Mouse (Mus musculus): ENCODE results near the gene Neu3. TPM values are rescaled to one million over a fixed set of nuclear protein-coding genes. Genes with fewer than 3 reads are reported as not detected.

Gene Neu3
- total and polyA plus RNA-seq, 3 experiments = 6.6 to 9.0 (median 7.2) TPM

DNA sequence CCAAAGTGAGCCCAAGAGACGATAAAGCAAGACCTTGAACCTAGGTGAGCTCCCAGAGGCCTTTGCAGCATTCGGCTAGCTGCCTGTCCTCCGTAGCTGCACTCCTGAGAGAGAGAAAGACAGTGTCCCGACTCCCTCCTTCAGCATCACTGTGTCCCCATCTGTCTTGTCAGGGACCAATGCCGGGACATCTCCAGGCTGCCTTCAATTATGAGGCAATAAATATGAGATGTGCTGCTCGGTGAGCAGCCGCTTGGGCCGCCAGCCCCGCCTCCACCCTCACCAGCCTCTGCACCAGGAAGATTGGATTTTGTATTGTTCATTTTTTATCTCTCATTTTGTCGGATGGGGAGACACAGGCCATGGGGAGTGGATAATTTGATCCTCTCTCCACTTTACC, 37.4 kb downstream of the Neu3 start:
- peaks cover 39% of the 10 kb centered on the region for H3K27me3 ChIP-seq (ENCODE audit: insufficient read depth, low read length)
- H3K4me3 ChIP-seq (ENCODE audit: low read depth, low read length) = no peak overlapping the region
- H3K4me1 ChIP-seq (ENCODE audit: insufficient read depth, low read depth, low read length) = no peaks in the 10 kb centered on the region; the same call in 1 of the 2 replicates
- no peak for ATAC-seq (ENCODE audit: extremely low read depth, insufficient number of reproducible peaks, low FRiP score, poor library complexity, severe bottlenecking)
- no peaks in the 10 kb centered on the region for H3K36me3 ChIP-seq (replicated peaks)
- H3K9me3 ChIP-seq (replicated peaks) = no peaks in the 10 kb centered on the region
- TF ChIP-seq POLR2AphosphoS5 (IDR thresholded peaks at IDR 0.05; ENCODE audit: insufficient replicate concordance, low read depth, low read length) (no peak), GATA1 (IDR thresholded peaks at IDR 0.05; ENCODE audit: borderline replicate concordance, low read length) (no peak), CTCF (IDR thresholded peaks at IDR 0.05; ENCODE audit: low read depth, low read length) (no peak), TAL1 (conservative IDR thresholded peaks at IDR 0.05; ENCODE audit: low read depth, low read length) (no peak), GATA2 (IDR thresholded peaks at IDR 0.05; ENCODE audit: borderline replicate concordance, low read depth, low read length) (no peak)
- DNase-seq (ENCODE audit: low spot score) = no peak

DNA sequence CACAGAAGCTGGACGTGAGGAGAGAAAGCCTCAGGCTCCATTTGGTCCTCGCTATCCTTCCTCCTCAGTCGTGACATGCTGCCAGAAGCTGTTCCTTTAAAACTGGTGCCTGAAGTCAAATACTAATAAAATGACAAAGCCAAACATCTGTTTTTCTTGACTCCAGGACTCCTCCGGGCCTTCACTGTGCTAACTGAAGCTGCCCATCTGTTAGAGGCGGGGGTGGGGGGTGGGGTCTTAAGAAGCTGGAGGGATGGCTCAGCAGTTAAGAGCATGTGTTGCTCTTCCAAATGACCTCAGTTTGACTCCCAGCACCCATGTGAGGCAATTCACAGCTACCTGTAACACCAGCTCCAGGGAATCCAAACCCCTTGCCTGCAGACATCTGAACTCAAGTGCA, 39.7 kb downstream of the Neu3 start:
- Histone ChIP-seq H3K4me1 (ENCODE audit: insufficient read depth, low read depth, low read length) (no peaks in the 10 kb centered on the region), H3K9me3 (replicated peaks) (no peaks in the 10 kb centered on the region)
- no peak for ATAC-seq (ENCODE audit: extremely low read depth, insufficient number of reproducible peaks, low FRiP score, poor library complexity, severe bottlenecking)

GRCm38 (mm10) chr7:99787935-99788334, 40.3 kb downstream of the Neu3 start:
- no peaks in the 10 kb centered on the region for H3K36me3 ChIP-seq (replicated peaks)
- H3K9me3 ChIP-seq (replicated peaks) = no peaks in the 10 kb centered on the region
- no peak for DNase-seq (ENCODE audit: low spot score)
- TF ChIP-seq CTCF (IDR thresholded peaks at IDR 0.05; ENCODE audit: low read depth, low read length) (no peak), GATA1 (IDR thresholded peaks at IDR 0.05; ENCODE audit: borderline replicate concordance, low read length) (no peak), GATA2 (IDR thresholded peaks at IDR 0.05; ENCODE audit: borderline replicate concordance, low read depth, low read length) (no peak), POLR2AphosphoS5 (IDR thresholded peaks at IDR 0.05; ENCODE audit: insufficient replicate concordance, low read depth, low read length) (no peak), TAL1 (conservative IDR thresholded peaks at IDR 0.05; ENCODE audit: low read depth, low read length) (no peak)
- no peak for ATAC-seq (ENCODE audit: extremely low read depth, insufficient number of reproducible peaks, low FRiP score, poor library complexity, severe bottlenecking)
- H3K4me3 ChIP-seq (ENCODE audit: low read depth, low read length) = no peak overlapping the region
- H3K27me3 ChIP-seq (ENCODE audit: insufficient read depth, low read length) = peaks cover 21% of the 10 kb centered on the region
- H3K4me1 ChIP-seq (ENCODE audit: insufficient read depth, low read depth, low read length) = no peaks in the 10 kb centered on the region

More for the DNA sequence above, 39.7 kb downstream of the Neu3 start:
- no peak for DNase-seq (ENCODE audit: low spot score)
- peaks cover 21% of the 10 kb centered on the region for H3K27me3 ChIP-seq (ENCODE audit: insufficient read depth, low read length)
- no peak for TF ChIP-seq CTCF (IDR thresholded peaks at IDR 0.05; ENCODE audit: low read depth, low read length)
- TF ChIP-seq GATA1 (IDR thresholded peaks at IDR 0.05; ENCODE audit: borderline replicate concordance, low read length) = no peak
- TF ChIP-seq POLR2AphosphoS5 (IDR thresholded peaks at IDR 0.05; ENCODE audit: insufficient replicate concordance, low read depth, low read length) = no peak
- no peak for TF ChIP-seq TAL1 (conservative IDR thresholded peaks at IDR 0.05; ENCODE audit: low read depth, low read length)
- no peak for TF ChIP-seq GATA2 (IDR thresholded peaks at IDR 0.05; ENCODE audit: borderline replicate concordance, low read depth, low read length)
- no peak overlapping the region for H3K4me3 ChIP-seq (ENCODE audit: low read depth, low read length)
- no peaks in the 10 kb centered on the region for H3K36me3 ChIP-seq (replicated peaks)

DNA sequence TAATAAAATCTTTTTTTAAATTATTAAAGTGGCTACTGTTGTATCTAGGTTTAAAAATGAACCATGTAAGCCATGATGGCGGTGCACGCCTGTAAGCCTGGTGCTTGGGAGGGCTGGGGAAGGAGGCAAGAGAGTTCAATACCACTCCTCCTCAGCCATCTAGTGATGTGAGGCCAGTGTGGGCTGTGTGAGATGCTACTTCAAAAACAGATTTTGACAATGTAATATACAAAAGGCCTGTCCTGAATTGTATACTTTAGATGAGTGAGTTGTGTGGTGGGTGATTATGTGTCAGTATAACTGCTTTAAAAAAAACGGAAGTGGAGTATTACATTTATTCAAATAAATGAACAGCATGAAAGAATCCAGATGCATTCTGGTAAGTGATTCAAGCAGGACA, 41.4 kb downstream of the Neu3 start:
- no peaks in the 10 kb centered on the region for H3K9me3 ChIP-seq (replicated peaks)
- peaks cover 5% of the 10 kb centered on the region; the same call in 1 of the 2 replicates for H3K4me1 ChIP-seq (ENCODE audit: insufficient read depth, low read depth, low read length)
- no peak for ATAC-seq (ENCODE audit: extremely low read depth, insufficient number of reproducible peaks, low FRiP score, poor library complexity, severe bottlenecking)
- no peaks in the 10 kb centered on the region for H3K36me3 ChIP-seq (replicated peaks)
- DNase-seq (ENCODE audit: low spot score) = no peak
- no peak for TF ChIP-seq TAL1 (conservative IDR thresholded peaks at IDR 0.05; ENCODE audit: low read depth, low read length)
- no peak for TF ChIP-seq GATA2 (IDR thresholded peaks at IDR 0.05; ENCODE audit: borderline replicate concordance, low read depth, low read length)
- TF ChIP-seq CTCF (IDR thresholded peaks at IDR 0.05; ENCODE audit: low read depth, low read length) = no peak
- TF ChIP-seq GATA1 (IDR thresholded peaks at IDR 0.05; ENCODE audit: borderline replicate concordance, low read length) = no peak
- H3K27me3 ChIP-seq (ENCODE audit: insufficient read depth, low read length) = peaks cover 16% of the 10 kb centered on the region
- no peak overlapping the region for H3K4me3 ChIP-seq (ENCODE audit: low read depth, low read length)

GRCm38 (mm10) chr7:99785553-99785952, 42.7 kb downstream of the Neu3 start:
- TF ChIP-seq TAL1 (conservative IDR thresholded peaks at IDR 0.05; ENCODE audit: low read depth, low read length) (no peak), GATA2 (IDR thresholded peaks at IDR 0.05; ENCODE audit: borderline replicate concordance, low read depth, low read length) (no peak), CTCF (IDR thresholded peaks at IDR 0.05; ENCODE audit: low read depth, low read length) (no peak), GATA1 (IDR thresholded peaks at IDR 0.05; ENCODE audit: borderline replicate concordance, low read length) (no peak), POLR2AphosphoS5 (IDR thresholded peaks at IDR 0.05; ENCODE audit: insufficient replicate concordance, low read depth, low read length) (no peak)
- ATAC-seq (ENCODE audit: extremely low read depth, insufficient number of reproducible peaks, low FRiP score, poor library complexity, severe bottlenecking) = no peak
- Histone ChIP-seq H3K36me3 (replicated peaks) (no peaks in the 10 kb centered on the region), H3K4me1 (ENCODE audit: insufficient read depth, low read depth, low read length) (peaks cover 5% of the 10 kb centered on the region; the same call in 1 of the 2 replicates), H3K27me3 (ENCODE audit: insufficient read depth, low read length) (peaks cover 5% of the 10 kb centered on the region; the same call in 1 of the 2 replicates), H3K9me3 (replicated peaks) (no peaks in the 10 kb centered on the region), H3K4me3 (ENCODE audit: low read depth, low read length) (no peak overlapping the region)
- DNase-seq (ENCODE audit: low spot score) = no peak

GRCm38 (mm10) chr7:99783421-99783820, 44.8 kb downstream of the Neu3 start:
- no peaks in the 10 kb centered on the region for H3K36me3 ChIP-seq (replicated peaks)
- TF ChIP-seq GATA2 (IDR thresholded peaks at IDR 0.05; ENCODE audit: borderline replicate concordance, low read depth, low read length) (no peak), POLR2AphosphoS5 (IDR thresholded peaks at IDR 0.05; ENCODE audit: insufficient replicate concordance, low read depth, low read length) (no peak), GATA1 (IDR thresholded peaks at IDR 0.05; ENCODE audit: borderline replicate concordance, low read length) (no peak), CTCF (IDR thresholded peaks at IDR 0.05; ENCODE audit: low read depth, low read length) (no peak)
- H3K4me1 ChIP-seq (ENCODE audit: insufficient read depth, low read depth, low read length) = peaks cover 5% of the 10 kb centered on the region; the same call in 1 of the 2 replicates
- no peaks in the 10 kb centered on the region for H3K9me3 ChIP-seq (replicated peaks)
- H3K27me3 ChIP-seq (ENCODE audit: insufficient read depth, low read length) = peaks cover 7% of the 10 kb centered on the region; the same call in 1 of the 2 replicates
- H3K4me3 ChIP-seq (ENCODE audit: low read depth, low read length) = no peak overlapping the region
- no peak for DNase-seq (ENCODE audit: low spot score)
- ATAC-seq (ENCODE audit: extremely low read depth, insufficient number of reproducible peaks, low FRiP score, poor library complexity, severe bottlenecking) = no peak

All from G1E (cell line).